Mouse (Mus musculus) midbrain, embryonic 12.5 days (tissue): ENCODE results near the gene Frmd4b. TPM values are rescaled to one million over a fixed set of nuclear protein-coding genes. Genes with fewer than 3 reads are reported as not detected.

Experiments used
- ATAC-seq: fragments of 200-750 bp; cut with Nextera tagmentation; 2 replicates; pipeline ENCODE4 v1.8.0; 2017; ENCODE audit warnings: low read depth, moderate TSS enrichment, moderate library complexity; ENCODE audit not compliant: low FRiP score
- H3K27ac ChIP-seq: fragments of 300-500 bp; sonication (generic); replicated peaks from 2 replicates; pipeline ENCODE4 v1.5.1; 2016; ENCODE audit warnings: mild to moderate bottlenecking
- H3K27me3 ChIP-seq: fragments of 300-500 bp; sonication (generic); 2 replicates; pipeline ENCODE4 v1.6.1; 2016; ENCODE audit warnings: mild to moderate bottlenecking
- H3K36me3 ChIP-seq: fragments of 300-500 bp; sonication (generic); 2 replicates; pipeline ENCODE4 v1.6.1; 2016
- H3K4me1 ChIP-seq: fragments of 300-500 bp; sonication (generic); 2 replicates; pipeline ENCODE4 v1.6.1; 2016
- H3K4me2 ChIP-seq: fragments of 300-500 bp; sonication (generic); replicated peaks from 2 replicates; pipeline ENCODE4 v1.6.1; 2016; ENCODE audit warnings: mild to moderate bottlenecking, moderate library complexity
- H3K4me3 ChIP-seq: fragments of 300-500 bp; sonication (generic); 2 replicates; pipeline ENCODE4 v1.5.1; 2016; ENCODE audit warnings: mild to moderate bottlenecking
- H3K9ac ChIP-seq: fragments of 300-500 bp; sonication (generic); replicated peaks from 2 replicates; pipeline ENCODE4 v1.6.1; 2016; ENCODE audit warnings: mild to moderate bottlenecking, moderate library complexity
- H3K9me3 ChIP-seq: fragments of 300-500 bp; sonication (generic); 2 replicates; pipeline ENCODE4 v1.6.1; 2016; ENCODE audit warnings: mild to moderate bottlenecking
- WGBS: fragments of 180-500 bp; shearing (Covaris S2); methylation state at CpG from one replicate; pipeline ENCODE4 v1.1.7; 2016; 5-methylcytosine and 5-hydroxymethylcytosine counted together
- polyA plus RNA-seq: library from polyadenylated mRNA; unstranded; fragments of >200 nt; fragmentation: Nextera tagmentation; extraction: Ambion mirVana; gene quantifications from 2 replicates; pipeline ENCODE4 v1.2.1, GENCODE M21; 2016

The Frmd4b gene
- polyA plus RNA-seq, 1 experiment from 2014 or later = 33.8 TPM

- peaks cover 34% of the 10 kb centered on the region for H3K4me1 ChIP-seq
- no peak overlapping the region for H3K27ac ChIP-seq
- H3K4me2 ChIP-seq = no peak overlapping the region
- no peak for ATAC-seq
- H3K27me3 ChIP-seq = no peaks in the 10 kb centered on the region
- no peak overlapping the region for H3K9ac ChIP-seq
- H3K36me3 ChIP-seq = 0 out of 2 replicates have a peak, but pooled peaks cover 4% of the 10 kb centered on the region
- 0 out of 2 replicates have a peak, but pooled peaks cover 6% of the 10 kb centered on the region for H3K9me3 ChIP-seq
- no peak overlapping the region for H3K4me3 ChIP-seq
- 76% methylated on average over 8 of the region's 8 CpGs for WGBS
These were observed 65.5 kb downstream of the Frmd4b start for GRCm38 (mm10) chr6:97551884-97552283.

GRCm38 (mm10) chr6:97551161-97551560 is 66.2 kb downstream of the Frmd4b start:
- H3K27me3 ChIP-seq = no peaks in the 10 kb centered on the region
- no peak overlapping the region for H3K4me2 ChIP-seq
- no peak overlapping the region for H3K9ac ChIP-seq
- no peak overlapping the region for H3K4me3 ChIP-seq
- no peak for ATAC-seq
- 88% methylated on average over 4 of the region's 4 CpGs for WGBS
- peaks cover 31% of the 10 kb centered on the region for H3K4me1 ChIP-seq
- H3K36me3 ChIP-seq = 0 out of 2 replicates have a peak, but pooled peaks cover 4% of the 10 kb centered on the region
- no peak overlapping the region for H3K27ac ChIP-seq
- peaks cover 10% of the 10 kb centered on the region; the same call in 1 of the 2 replicates for H3K9me3 ChIP-seq

DNA sequence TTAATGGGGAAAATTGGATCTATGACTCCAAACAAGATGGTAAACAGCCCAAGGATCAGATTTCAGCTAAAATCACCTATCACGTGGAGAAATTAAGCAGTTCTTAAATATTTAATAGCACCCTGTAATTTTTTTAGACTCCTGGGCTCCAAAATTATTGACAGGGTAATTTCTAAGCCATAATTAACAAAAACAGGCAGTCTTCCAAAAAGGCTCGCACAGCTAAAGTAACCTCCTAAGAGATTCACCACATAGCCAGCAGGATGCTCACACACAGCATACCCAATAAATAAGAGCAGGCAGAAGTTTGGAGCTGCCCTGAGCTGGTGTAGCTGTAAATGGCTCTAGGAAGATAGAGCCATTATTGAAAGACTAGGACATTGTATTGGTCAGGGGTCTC is 76.9 kb downstream of the Frmd4b start:
- Histone ChIP-seq H3K4me2 (no peak overlapping the region), H3K36me3 (no peaks in the 10 kb centered on the region), H3K9me3 (no peaks in the 10 kb centered on the region), H3K9ac (no peak overlapping the region), H3K4me3 (no peak overlapping the region), H3K4me1 (peaks cover 7% of the 10 kb centered on the region; the same call in 1 of the 2 replicates), H3K27me3 (no peaks in the 10 kb centered on the region), H3K27ac (no peak overlapping the region)
- ATAC-seq = no peak
- 89% methylated on average over 2 of the region's 2 CpGs for WGBS

DNA sequence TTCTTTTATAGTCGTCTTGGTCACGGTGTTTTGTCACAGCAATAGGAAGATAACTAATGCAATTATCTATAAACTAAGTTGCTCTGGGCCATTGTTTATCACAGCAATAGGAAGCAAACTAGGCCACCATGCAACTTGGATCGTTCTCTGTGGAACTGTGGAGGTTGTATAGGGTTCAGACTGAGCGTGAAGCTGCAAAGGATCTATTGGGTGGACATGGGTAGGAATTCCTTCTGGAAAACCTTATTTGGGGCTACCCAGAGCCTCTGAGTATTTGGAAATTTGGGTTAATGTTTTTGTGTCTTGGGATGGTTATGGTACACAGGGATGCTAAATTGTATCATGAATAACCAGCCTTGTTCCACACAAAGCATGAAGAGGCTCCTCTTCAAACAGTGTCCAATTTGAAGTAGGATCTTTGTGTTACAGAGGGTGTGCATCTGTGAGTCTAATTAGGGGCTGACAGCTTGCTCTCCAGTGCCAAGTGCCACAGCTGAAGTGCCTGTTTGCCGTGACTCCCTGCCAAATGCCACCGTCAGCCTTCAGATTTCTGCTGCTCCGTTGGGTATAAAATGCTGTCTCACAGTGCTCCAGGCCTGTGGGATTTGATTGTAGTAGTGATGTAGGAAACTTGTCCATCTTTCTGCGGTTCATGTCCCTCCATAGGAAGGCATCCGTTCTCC is 81.4 kb downstream of the Frmd4b start:
- ATAC-seq = peak; percentile 41; the same call in 1 of the 2 replicates
- Histone ChIP-seq H3K4me1 (peaks cover 7% of the 10 kb centered on the region; the same call in 1 of the 2 replicates), H3K27me3 (no peaks in the 10 kb centered on the region), H3K36me3 (no peaks in the 10 kb centered on the region), H3K27ac (no peak overlapping the region), H3K9me3 (no peaks in the 10 kb centered on the region), H3K9ac (no peak overlapping the region), H3K4me2 (no peak overlapping the region), H3K4me3 (no peak overlapping the region)
- WGBS = 81% methylated on average over 9 of the region's 9 CpGs

DNA sequence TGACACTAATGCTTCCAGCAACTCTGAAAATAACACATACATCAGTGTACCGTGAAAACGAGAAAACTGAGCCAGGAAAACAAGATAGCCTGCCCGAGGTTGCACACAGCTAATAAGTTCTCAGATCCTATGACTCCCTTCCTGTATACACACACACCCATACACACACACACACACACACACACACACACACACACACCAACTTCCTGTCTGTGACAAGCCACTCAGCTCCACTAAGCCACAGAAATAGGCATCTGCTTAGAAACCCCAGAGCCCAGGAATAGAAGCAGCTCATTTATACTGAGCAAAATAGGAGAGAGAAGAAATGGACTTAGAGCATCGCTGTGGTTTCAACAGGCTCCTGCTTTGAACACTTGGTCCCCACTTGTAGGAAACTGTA is 86.3 kb downstream of the Frmd4b start:
- Histone ChIP-seq H3K9ac (no peak overlapping the region), H3K4me2 (no peak overlapping the region), H3K9me3 (no peaks in the 10 kb centered on the region), H3K27me3 (0 out of 2 replicates have a peak, but pooled peaks cover 8% of the 10 kb centered on the region), H3K36me3 (no peaks in the 10 kb centered on the region), H3K4me1 (peaks cover 20% of the 10 kb centered on the region), H3K4me3 (no peak overlapping the region), H3K27ac (no peak overlapping the region)
- 80% methylated on average over 4 of the region's 4 CpGs for WGBS
- ATAC-seq = no peak

GRCm38 (mm10) chr6:97528961-97529680 is 88.2 kb downstream of the Frmd4b start:
- H3K4me1 ChIP-seq = peaks cover 16% of the 10 kb centered on the region
- WGBS = 23% methylated on average over 14 of the region's 15 CpGs
- peak; percentile 86 for ATAC-seq
- no peaks in the 10 kb centered on the region for H3K9me3 ChIP-seq
- H3K9ac ChIP-seq = no peak overlapping the region
- H3K36me3 ChIP-seq = no peaks in the 10 kb centered on the region
- peak overlapping the region; percentile 13; the same call in 1 of the 2 replicates for H3K4me2 ChIP-seq
- no peak overlapping the region for H3K4me3 ChIP-seq
- H3K27me3 ChIP-seq = 0 out of 2 replicates have a peak, but pooled peaks cover 8% of the 10 kb centered on the region
- H3K27ac ChIP-seq = peak overlapping the region; percentile 63

GRCm38 (mm10) chr6:97526092-97526491 is 91.2 kb downstream of the Frmd4b start:
- ATAC-seq = no peak
- H3K4me1 ChIP-seq = peaks cover 32% of the 10 kb centered on the region
- no peak overlapping the region for H3K4me2 ChIP-seq
- no peak overlapping the region for H3K27ac ChIP-seq
- H3K36me3 ChIP-seq = no peaks in the 10 kb centered on the region
- no peak overlapping the region for H3K9ac ChIP-seq
- no peaks in the 10 kb centered on the region for H3K9me3 ChIP-seq
- H3K4me3 ChIP-seq = no peak overlapping the region
- H3K27me3 ChIP-seq = 0 out of 2 replicates have a peak, but pooled peaks cover 8% of the 10 kb centered on the region
- WGBS = 23% methylated on average over 8 of the region's 8 CpGs

DNA sequence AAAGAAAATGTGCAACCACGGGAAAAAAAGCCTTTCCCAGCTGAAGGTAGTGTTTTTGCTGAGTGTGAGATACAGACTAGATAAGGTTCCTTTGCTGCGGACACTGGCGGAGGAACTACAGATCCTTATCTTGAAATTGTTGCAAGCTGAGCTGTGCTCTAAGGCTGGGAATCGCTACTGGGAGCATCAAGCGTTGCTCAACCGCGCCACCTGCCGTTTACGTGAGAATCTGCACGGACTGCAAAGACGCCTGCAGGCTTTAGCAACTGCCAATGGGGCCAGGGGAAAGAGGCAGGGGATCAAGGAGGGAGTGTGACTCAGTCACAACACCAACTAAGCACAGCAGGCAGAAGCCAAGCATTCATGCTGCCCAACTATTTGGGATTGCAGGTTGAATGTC is 94.2 kb downstream of the Frmd4b start:
- peaks cover 23% of the 10 kb centered on the region for H3K4me1 ChIP-seq
- H3K4me2 ChIP-seq = no peak overlapping the region
- H3K27ac ChIP-seq = no peak overlapping the region
- no peaks in the 10 kb centered on the region for H3K36me3 ChIP-seq
- WGBS = under 1% methylated on average over 11 of the region's 11 CpGs
- ATAC-seq = peak; percentile 32; the same call in 1 of the 2 replicates
- 0 out of 2 replicates have a peak, but pooled peaks cover 8% of the 10 kb centered on the region for H3K27me3 ChIP-seq
- H3K4me3 ChIP-seq = no peak overlapping the region
- no peak overlapping the region for H3K9ac ChIP-seq
- no peaks in the 10 kb centered on the region for H3K9me3 ChIP-seq

- 0 out of 2 replicates have a peak, but pooled peaks cover under 1% of the 10 kb centered on the region for H3K27me3 ChIP-seq
- no peak overlapping the region for H3K4me3 ChIP-seq
- ATAC-seq = no peak
- no peak overlapping the region for H3K9ac ChIP-seq
- H3K4me1 ChIP-seq = peaks cover 35% of the 10 kb centered on the region
- H3K27ac ChIP-seq = no peak overlapping the region
- H3K36me3 ChIP-seq = no peaks in the 10 kb centered on the region
- WGBS = 50% methylated on average over 13 of the region's 13 CpGs
- H3K4me2 ChIP-seq = no peak overlapping the region
- no peaks in the 10 kb centered on the region for H3K9me3 ChIP-seq
These were observed 95.9 kb downstream of the Frmd4b start for GRCm38 (mm10) chr6:97521279-97522038.

- Histone ChIP-seq H3K9ac (no peak overlapping the region), H3K27ac (no peak overlapping the region), H3K4me1 (peaks cover 35% of the 10 kb centered on the region), H3K36me3 (no peaks in the 10 kb centered on the region), H3K9me3 (no peaks in the 10 kb centered on the region), H3K4me2 (no peak overlapping the region), H3K4me3 (no peak overlapping the region), H3K27me3 (no peaks in the 10 kb centered on the region)
- ATAC-seq = no peak
- WGBS = 42% methylated on average over 2 of the region's 2 CpGs
These were observed 96.8 kb downstream of the Frmd4b start for GRCm38 (mm10) chr6:97520566-97520965.

DNA sequence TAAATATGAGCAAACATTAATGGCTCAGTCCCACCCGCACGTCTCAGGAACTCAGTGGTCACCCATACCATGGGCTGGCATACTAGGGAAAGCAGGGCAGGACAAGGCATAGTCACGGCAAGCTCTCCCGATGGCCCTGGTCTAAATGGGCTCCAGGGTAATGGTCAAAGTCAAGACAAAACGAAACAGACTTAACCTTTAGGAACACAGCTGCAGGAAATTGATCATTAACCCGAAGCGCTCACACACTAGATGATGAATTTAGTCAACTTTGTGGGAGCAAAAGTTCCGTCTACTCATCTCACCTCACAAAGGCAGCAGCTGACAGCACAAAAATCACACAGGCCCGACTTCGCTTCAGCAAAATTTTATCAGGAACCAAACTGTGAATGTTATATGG is 97.8 kb downstream of the Frmd4b start:
- no peak for ATAC-seq

More for the DNA sequence above, 97.8 kb downstream of the Frmd4b start:
- H3K9ac ChIP-seq = no peak overlapping the region
- no peaks in the 10 kb centered on the region for H3K9me3 ChIP-seq
- no peaks in the 10 kb centered on the region for H3K27me3 ChIP-seq
- 90% methylated on average over 10 of the region's 10 CpGs for WGBS
- H3K4me2 ChIP-seq = no peak overlapping the region
- H3K27ac ChIP-seq = no peak overlapping the region
- no peak overlapping the region for H3K4me3 ChIP-seq
- H3K4me1 ChIP-seq = peaks cover 35% of the 10 kb centered on the region
- H3K36me3 ChIP-seq = no peaks in the 10 kb centered on the region
